Mouse (Mus musculus): ENCODE data around the gene Fzd4.

Gene Fzd4

GRCm38 (mm10) chr7:89401136-89401858 lies 2.9 kb upstream of the Fzd4 start:
- no peak for DNase-seq

GRCm38 (mm10) chr7:89401936-89402335 lies 2.2 kb upstream of the Fzd4 start:
- DNase-seq = no peak

GRCm38 (mm10) chr7:89403053-89403972 lies 842 bp upstream of the Fzd4 start:
- DNase-seq = peak; percentile 66 to 73

- peak in 1 of 2 experiments; percentile 6 for DNase-seq
These were observed 732 bp downstream of the Fzd4 start for GRCm38 (mm10) chr7:89404734-89405440.

GRCm38 (mm10) chr7:89406011-89406410 lies 1.9 kb downstream of the Fzd4 start:
- DNase-seq = no peak

GRCm38 (mm10) chr7:89407006-89407940 lies 3.1 kb downstream of the Fzd4 start:
- no peak for DNase-seq

GRCm38 (mm10) chr7:89410294-89410693 lies 6.1 kb downstream of the Fzd4 start:
- no peak for DNase-seq

- peak; percentile 12 to 20 for DNase-seq
These were observed 7.2 kb downstream of the Fzd4 start for GRCm38 (mm10) chr7:89411346-89411745.

- no peak for DNase-seq
These were observed 7.9 kb downstream of the Fzd4 start for GRCm38 (mm10) chr7:89412094-89412493.

- DNase-seq = no peak
These were observed 11.9 kb downstream of the Fzd4 start for GRCm38 (mm10) chr7:89416027-89416426.

- DNase-seq = no peak
These were observed 13.6 kb downstream of the Fzd4 start for GRCm38 (mm10) chr7:89417707-89418106.

- DNase-seq = no peak
These were observed 14.0 kb downstream of the Fzd4 start for GRCm38 (mm10) chr7:89418127-89418653.

- DNase-seq = no peak
These were observed 14.9 kb downstream of the Fzd4 start for GRCm38 (mm10) chr7:89418917-89419679.

GRCm38 (mm10) chr7:89421294-89421693 lies 17.1 kb downstream of the Fzd4 start:
- no peak for DNase-seq

- no peak for DNase-seq
These were observed 18.5 kb downstream of the Fzd4 start for GRCm38 (mm10) chr7:89422650-89423049.

- no peak for DNase-seq
These were observed 19.0 kb downstream of the Fzd4 start for GRCm38 (mm10) chr7:89423194-89423593.

- no peak for DNase-seq
These were observed 19.6 kb downstream of the Fzd4 start for GRCm38 (mm10) chr7:89423688-89424255.

GRCm38 (mm10) chr7:89424659-89425058 lies 20.5 kb downstream of the Fzd4 start:
- DNase-seq = no peak

- DNase-seq = no peak
These were observed 21.9 kb downstream of the Fzd4 start for GRCm38 (mm10) chr7:89425803-89426725.

Measured in cerebellum, postnatal 36 days (tissue).